ENCODE assay signal across 11 mouse cellular contexts in genomic region chr11:19984029-19984428, GRCm38 (mm10).
"Had no signal": no experiment of that assay in that cellular context is flagged by ENCODE, and none has a peak within 500 bp of the region (broad histone marks: within the 10 kb centered on the region; RNA-seq: fewer than 3 reads in every experiment).

No protein-coding gene starts in this region.

- DNase-seq: kidney, adult 9 months; kidney, postnatal 14 days; kidney, postnatal 4 days; layer of hippocampus, postnatal 36 days; liver, embryonic 13.5 days; midbrain, embryonic 14.5 days; thymus, adult 18-20 months; thymus, postnatal 36 days had no signal

- H3K27ac ChIP-seq: liver, embryonic 13.5 days; macrophage had no signal

- H3K4me3 ChIP-seq: left cerebral cortex, adult 2 months; liver, embryonic 13.5 days had no signal

- H3K9ac ChIP-seq: liver, embryonic 13.5 days; lung, embryonic 14.5 days had no signal

- H3K27me3 ChIP-seq: liver, embryonic 13.5 days had no signal

- H3K9me3 ChIP-seq: liver, embryonic 13.5 days had no signal

- H3K36me3 ChIP-seq: liver, embryonic 13.5 days had no signal
